Mouse (Mus musculus): ENCODE measurements around the gene Adamts16. TPM values are rescaled to one million over a fixed set of nuclear protein-coding genes. Genes with fewer than 3 reads are reported as not detected.

Adamts16 gene
- polyA plus RNA-seq, 1 experiment from 2014 or later = 1.4 TPM

GRCm38 (mm10) chr13:70764682-70765081, 76.9 kb downstream of the Adamts16 start:
- H3K9me3 ChIP-seq (ENCODE audit: control insufficient read depth, low read length) = no peaks in the 10 kb centered on the region
- ATAC-seq (ENCODE audit: low FRiP score, low TSS enrichment) = no peak
- no peaks in the 10 kb centered on the region for H3K27me3 ChIP-seq (ENCODE audit: control insufficient read depth, insufficient read depth, low read length)
- no peak overlapping the region for H3K4me3 ChIP-seq (replicated peaks; ENCODE audit: low read depth, low read length)
- no peaks in the 10 kb centered on the region for H3K36me3 ChIP-seq (ENCODE audit: control insufficient read depth, insufficient read depth, low read length)
- H3K27ac ChIP-seq (replicated peaks; ENCODE audit: low read depth, low read length) = no peak overlapping the region
- no peak overlapping the region for H3K9ac ChIP-seq (replicated peaks; ENCODE audit: low read length)
- 86% methylated on average over 6 of the region's 6 CpGs for WGBS
- no peaks in the 10 kb centered on the region for H3K4me1 ChIP-seq (ENCODE audit: control insufficient read depth, insufficient read depth, low read length)
- H3K4me2 ChIP-seq (ENCODE audit: low read length) = no peak overlapping the region
- no peak for DNase-seq

- 91% methylated on average over 2 of the region's 2 CpGs for WGBS
- H3K27me3 ChIP-seq (ENCODE audit: control insufficient read depth, insufficient read depth, low read length) = no peaks in the 10 kb centered on the region
- no peak for DNase-seq
- no peaks in the 10 kb centered on the region for H3K36me3 ChIP-seq (ENCODE audit: control insufficient read depth, insufficient read depth, low read length)
- H3K4me2 ChIP-seq (ENCODE audit: low read length) = no peak overlapping the region
- H3K9ac ChIP-seq (replicated peaks; ENCODE audit: low read length) = no peak overlapping the region
- no peak overlapping the region for H3K27ac ChIP-seq (replicated peaks; ENCODE audit: low read depth, low read length)
- ATAC-seq (ENCODE audit: low FRiP score, low TSS enrichment) = no peak
- H3K9me3 ChIP-seq (ENCODE audit: control insufficient read depth, low read length) = no peaks in the 10 kb centered on the region
- H3K4me3 ChIP-seq (replicated peaks; ENCODE audit: low read depth, low read length) = no peak overlapping the region
- no peaks in the 10 kb centered on the region for H3K4me1 ChIP-seq (ENCODE audit: control insufficient read depth, insufficient read depth, low read length)
Observed at GRCm38 (mm10) chr13:70762586-70762985, 79.0 kb downstream of the Adamts16 start.

- no peak for DNase-seq
- ATAC-seq (ENCODE audit: low FRiP score, low TSS enrichment) = no peak
- WGBS = 75% methylated on average over 2 of the region's 2 CpGs
- no peaks in the 10 kb centered on the region for H3K4me1 ChIP-seq (ENCODE audit: control insufficient read depth, insufficient read depth, low read length)
- no peak overlapping the region for H3K4me2 ChIP-seq (ENCODE audit: low read length)
- H3K4me3 ChIP-seq (replicated peaks; ENCODE audit: low read depth, low read length) = no peak overlapping the region
- H3K27me3 ChIP-seq (ENCODE audit: control insufficient read depth, insufficient read depth, low read length) = no peaks in the 10 kb centered on the region
- H3K27ac ChIP-seq (replicated peaks; ENCODE audit: low read depth, low read length) = no peak overlapping the region
- no peaks in the 10 kb centered on the region for H3K36me3 ChIP-seq (ENCODE audit: control insufficient read depth, insufficient read depth, low read length)
- no peaks in the 10 kb centered on the region for H3K9me3 ChIP-seq (ENCODE audit: control insufficient read depth, low read length)
- H3K9ac ChIP-seq (replicated peaks; ENCODE audit: low read length) = no peak overlapping the region
Observed at GRCm38 (mm10) chr13:70761312-70761711, 80.3 kb downstream of the Adamts16 start.

GRCm38 (mm10) chr13:70760186-70760585, 81.4 kb downstream of the Adamts16 start:
- H3K9ac ChIP-seq (replicated peaks; ENCODE audit: low read length) = no peak overlapping the region
- H3K4me1 ChIP-seq (ENCODE audit: control insufficient read depth, insufficient read depth, low read length) = no peaks in the 10 kb centered on the region
- H3K9me3 ChIP-seq (ENCODE audit: control insufficient read depth, low read length) = no peaks in the 10 kb centered on the region
- no peak overlapping the region for H3K4me3 ChIP-seq (replicated peaks; ENCODE audit: low read depth, low read length)
- ATAC-seq (ENCODE audit: low FRiP score, low TSS enrichment) (no peak), DNase-seq (no peak)
- H3K27me3 ChIP-seq (ENCODE audit: control insufficient read depth, insufficient read depth, low read length) = no peaks in the 10 kb centered on the region
- 99% methylated on average over 9 of the region's 9 CpGs for WGBS
- H3K36me3 ChIP-seq (ENCODE audit: control insufficient read depth, insufficient read depth, low read length) = no peaks in the 10 kb centered on the region
- no peak overlapping the region for H3K27ac ChIP-seq (replicated peaks; ENCODE audit: low read depth, low read length)
- H3K4me2 ChIP-seq (ENCODE audit: low read length) = no peak overlapping the region

GRCm38 (mm10) chr13:70746294-70747008, 95.2 kb downstream of the Adamts16 start:
- Histone ChIP-seq H3K4me1 (ENCODE audit: control insufficient read depth, insufficient read depth, low read length) (no peaks in the 10 kb centered on the region), H3K27ac (replicated peaks; ENCODE audit: low read depth, low read length) (no peak overlapping the region), H3K4me2 (ENCODE audit: low read length) (no peak overlapping the region), H3K4me3 (replicated peaks; ENCODE audit: low read depth, low read length) (no peak overlapping the region), H3K36me3 (ENCODE audit: control insufficient read depth, insufficient read depth, low read length) (no peaks in the 10 kb centered on the region), H3K9me3 (ENCODE audit: control insufficient read depth, low read length) (no peaks in the 10 kb centered on the region), H3K27me3 (ENCODE audit: control insufficient read depth, insufficient read depth, low read length) (no peaks in the 10 kb centered on the region), H3K9ac (replicated peaks; ENCODE audit: low read length) (no peak overlapping the region)
- WGBS = 38% methylated on average over 14 of the region's 14 CpGs
- ATAC-seq (ENCODE audit: low FRiP score, low TSS enrichment) (no peak), DNase-seq (no peak)

- DNase-seq (no peak), ATAC-seq (ENCODE audit: low FRiP score, low TSS enrichment) (no peak)
- H3K36me3 ChIP-seq (ENCODE audit: control insufficient read depth, insufficient read depth, low read length) = no peaks in the 10 kb centered on the region
Observed at GRCm38 (mm10) chr13:70744416-70745038, 97.1 kb downstream of the Adamts16 start.

GRCm38 (mm10) chr13:70742693-70743092, 98.9 kb downstream of the Adamts16 start:
- Histone ChIP-seq H3K27me3 (ENCODE audit: control insufficient read depth, insufficient read depth, low read length) (no peaks in the 10 kb centered on the region), H3K9ac (replicated peaks; ENCODE audit: low read length) (no peak overlapping the region), H3K9me3 (ENCODE audit: control insufficient read depth, low read length) (no peaks in the 10 kb centered on the region), H3K4me1 (ENCODE audit: control insufficient read depth, insufficient read depth, low read length) (peaks cover 3% of the 10 kb centered on the region; the same call in 1 of the 2 replicates), H3K4me3 (replicated peaks; ENCODE audit: low read depth, low read length) (no peak overlapping the region), H3K4me2 (ENCODE audit: low read length) (no peak overlapping the region), H3K27ac (replicated peaks; ENCODE audit: low read depth, low read length) (no peak overlapping the region), H3K36me3 (ENCODE audit: control insufficient read depth, insufficient read depth, low read length) (no peaks in the 10 kb centered on the region)
- WGBS = 84% methylated on average over 4 of the region's 4 CpGs
- DNase-seq (no peak), ATAC-seq (ENCODE audit: low FRiP score, low TSS enrichment) (no peak)

More at GRCm38 (mm10) chr13:70744416-70745038, 97.1 kb downstream of the Adamts16 start:
- WGBS = 82% methylated on average over 5 of the region's 5 CpGs
- H3K9ac ChIP-seq (replicated peaks; ENCODE audit: low read length) = no peak overlapping the region
- no peak overlapping the region for H3K27ac ChIP-seq (replicated peaks; ENCODE audit: low read depth, low read length)
- no peaks in the 10 kb centered on the region for H3K9me3 ChIP-seq (ENCODE audit: control insufficient read depth, low read length)
- H3K4me3 ChIP-seq (replicated peaks; ENCODE audit: low read depth, low read length) = no peak overlapping the region
- peaks cover 3% of the 10 kb centered on the region; the same call in 1 of the 2 replicates for H3K4me1 ChIP-seq (ENCODE audit: control insufficient read depth, insufficient read depth, low read length)
- H3K27me3 ChIP-seq (ENCODE audit: control insufficient read depth, insufficient read depth, low read length) = no peaks in the 10 kb centered on the region
- H3K4me2 ChIP-seq (ENCODE audit: low read length) = no peak overlapping the region

GRCm38 (mm10) chr13:70740281-70741240, 101.0 kb downstream of the Adamts16 start:
- Histone ChIP-seq H3K27ac (replicated peaks; ENCODE audit: low read depth, low read length) (no peak overlapping the region), H3K4me1 (ENCODE audit: control insufficient read depth, insufficient read depth, low read length) (peaks cover 7% of the 10 kb centered on the region; the same call in 1 of the 2 replicates), H3K27me3 (ENCODE audit: control insufficient read depth, insufficient read depth, low read length) (no peaks in the 10 kb centered on the region), H3K4me3 (replicated peaks; ENCODE audit: low read depth, low read length) (no peak overlapping the region), H3K9me3 (ENCODE audit: control insufficient read depth, low read length) (no peaks in the 10 kb centered on the region), H3K9ac (replicated peaks; ENCODE audit: low read length) (no peak overlapping the region), H3K36me3 (ENCODE audit: control insufficient read depth, insufficient read depth, low read length) (no peaks in the 10 kb centered on the region), H3K4me2 (ENCODE audit: low read length) (no peak overlapping the region)
- DNase-seq (no peak), ATAC-seq (ENCODE audit: low FRiP score, low TSS enrichment) (no peak)
- 70% methylated on average over 17 of the region's 17 CpGs for WGBS
